Mouse (Mus musculus) T-helper 2 cell (primary cell): ENCODE measurements around the gene Tubgcp3.
"Not testable (repeated sequence)": the region's sequence is repeated elsewhere in the genome, so short reads cannot be mapped to it uniquely, and the experiment has no call there.

Experiments used
- in situ Hi-C: fragments of 300-600 bp; cut with MboI, MseI; formaldehyde crosslinking; loops from one replicate; pipeline ENCODE4 v1.15.1; 2025; ENCODE audit warnings: high pct_unique_total_duplicates

Gene Tubgcp3

DNA sequence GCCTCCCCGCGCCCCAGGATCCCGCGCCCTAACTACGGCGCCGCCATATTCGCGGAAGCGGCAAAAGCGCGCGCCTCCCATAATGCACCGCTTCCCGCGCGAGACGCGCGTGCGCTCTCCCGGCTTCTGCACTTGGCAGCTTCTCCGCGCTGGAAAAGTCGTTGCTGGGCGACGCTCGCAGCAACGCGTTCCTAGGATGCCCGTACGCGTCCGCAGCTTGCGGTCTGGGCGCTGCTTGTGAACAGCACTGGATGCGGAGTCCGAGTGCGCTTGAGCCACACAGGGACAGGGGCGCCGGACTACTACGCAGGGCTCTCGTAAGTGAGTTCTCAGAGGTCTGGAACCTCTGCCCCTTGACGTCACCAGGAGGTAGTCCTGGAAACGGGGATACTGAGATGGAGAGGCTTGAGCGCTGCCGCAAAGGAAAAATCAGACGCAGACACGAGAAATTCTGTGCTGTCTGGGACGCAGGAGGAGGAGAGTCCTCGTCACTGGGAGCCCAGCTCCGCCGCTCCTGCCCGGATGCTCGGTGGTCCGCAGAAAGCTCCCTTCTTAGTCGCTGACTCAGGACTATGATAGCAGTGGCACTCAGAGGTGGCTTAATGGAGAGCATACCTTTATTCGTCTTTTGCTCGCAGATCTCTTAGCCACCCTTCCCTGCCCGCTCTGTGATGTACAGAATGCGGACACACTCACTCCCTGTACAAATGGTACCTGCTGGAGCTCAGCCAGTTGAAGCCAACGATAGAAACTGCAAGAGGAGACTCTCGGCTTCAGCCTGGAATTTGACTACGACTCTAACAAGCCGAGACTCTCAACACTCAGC lies at the start of gene Tubgcp3:
Tubgcp3 (minus strand) TSS at position 193 of the 826 bp plus-strand sequence.
- in situ Hi-C loops, result loop anchor here (5.0 kb wide), 1 partner anchor 665 kb away; the partner anchor contains the start of gene Tfdp1

DNA sequence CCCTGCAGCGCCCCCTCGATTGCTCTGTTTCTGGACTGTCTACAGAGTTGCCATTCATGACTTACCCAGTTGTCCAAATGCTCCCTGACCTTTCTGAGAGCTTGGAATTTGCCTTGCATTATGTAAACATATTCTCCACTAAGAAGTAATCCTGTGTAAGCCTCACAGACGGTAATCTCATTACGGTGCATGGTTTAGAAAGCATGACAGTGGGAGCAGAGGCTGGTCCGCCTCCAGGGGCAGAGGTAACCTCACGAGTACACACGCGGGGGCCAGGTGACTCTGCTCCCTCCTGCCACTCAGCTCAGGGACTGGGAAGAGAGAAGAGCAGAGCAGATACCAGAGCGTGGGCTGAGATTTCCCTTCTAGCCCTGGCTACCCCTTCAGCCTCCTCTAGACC lies 47.0 kb upstream of the Tubgcp3 start:
- in situ Hi-C loops, result no loop called here

DNA sequence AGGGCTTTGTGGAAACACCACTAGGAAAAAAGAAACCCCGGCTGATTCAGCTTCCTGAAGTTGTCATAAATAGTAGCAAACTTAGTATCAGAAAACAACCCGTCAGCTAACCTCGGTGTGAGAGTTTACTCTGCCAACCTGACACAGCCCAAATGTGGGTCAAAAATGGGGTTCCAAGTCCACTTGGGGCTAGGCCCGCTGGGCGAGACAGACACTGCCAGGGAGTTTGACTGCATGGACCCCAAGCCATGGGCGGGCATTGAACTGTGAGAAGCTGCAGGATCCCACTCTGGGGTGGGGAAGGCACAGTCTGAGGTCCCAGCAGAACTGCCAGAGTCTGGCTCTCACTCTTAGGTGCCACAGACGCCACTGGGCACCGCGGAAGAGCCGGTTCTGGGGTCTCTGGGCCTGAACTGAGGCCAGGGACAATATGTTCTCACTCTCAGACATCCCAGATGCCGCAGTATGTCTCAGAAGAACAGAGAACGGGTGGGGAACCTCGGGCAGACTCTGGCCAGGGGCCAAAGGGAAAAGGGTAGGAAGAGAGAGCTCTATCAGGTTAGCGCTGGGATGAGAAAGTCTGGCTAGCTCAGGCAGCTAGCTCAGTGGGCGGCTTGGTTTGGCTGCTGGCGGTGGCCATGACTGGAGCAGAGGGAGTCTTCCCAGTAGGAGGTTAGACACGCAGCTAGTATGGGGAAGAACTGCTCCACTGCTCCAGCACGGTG lies 44.0 kb upstream of the Tubgcp3 start:
- in situ Hi-C loops, result no loop called here

DNA sequence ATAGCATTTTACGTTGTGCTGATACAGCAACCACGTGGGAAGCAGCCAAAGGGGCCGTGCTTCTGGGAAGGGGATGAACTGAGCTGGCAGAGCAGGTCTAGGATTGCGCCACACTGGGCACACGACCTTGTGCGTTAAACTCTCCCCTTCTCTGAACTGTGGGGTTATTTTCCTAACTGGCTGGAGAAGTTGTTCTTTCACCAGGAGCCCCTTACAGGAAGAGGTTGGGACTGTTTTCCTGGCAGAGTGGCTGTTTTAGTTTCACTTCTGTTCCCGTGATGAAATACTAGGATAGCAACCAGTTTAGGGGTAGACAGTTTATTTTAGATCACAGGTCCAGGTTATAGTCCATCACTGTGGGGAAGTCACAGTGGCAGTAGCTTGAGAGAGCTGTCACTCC lies 39.6 kb upstream of the Tubgcp3 start:
- in situ Hi-C loops, result no loop called here

DNA sequence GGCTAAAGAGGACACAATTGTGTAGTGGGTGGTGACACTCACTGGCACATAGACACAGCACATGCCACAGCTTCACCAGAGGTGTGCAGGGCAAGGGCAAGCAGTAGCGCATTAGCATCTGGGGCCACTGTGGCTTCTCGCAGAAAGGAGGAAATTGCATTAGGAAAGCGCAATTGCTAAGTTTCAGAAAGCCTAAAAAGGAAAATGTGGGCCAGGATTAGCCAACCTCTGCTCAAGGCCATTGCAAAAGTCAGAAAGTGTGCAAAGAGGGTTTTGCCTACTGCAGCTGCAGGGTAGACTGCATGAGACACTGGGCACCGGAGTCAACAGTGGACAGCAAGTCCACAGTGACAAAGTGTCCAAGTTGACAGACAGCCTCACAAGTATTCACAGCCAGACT lies 31.5 kb upstream of the Tubgcp3 start:
- in situ Hi-C loops, result no loop called here

DNA sequence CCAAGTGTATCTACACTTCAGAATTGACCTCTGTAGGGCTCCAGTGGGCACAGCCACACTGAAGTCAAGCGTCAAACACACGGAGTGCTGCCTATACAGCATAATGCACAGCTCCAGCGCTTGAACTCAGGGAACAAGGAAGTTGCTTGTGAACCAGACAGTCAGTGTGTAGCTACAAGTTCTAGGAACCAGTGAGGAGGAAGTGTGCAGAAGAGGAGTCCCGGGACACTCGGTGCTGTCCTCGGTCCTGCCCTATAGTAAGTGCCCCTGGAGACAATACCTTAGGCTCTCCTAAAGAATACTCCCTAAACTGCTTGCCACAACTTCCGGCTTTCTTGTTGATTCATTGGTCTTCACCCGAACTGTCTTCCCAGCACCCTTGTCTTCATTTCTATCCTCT lies 30.2 kb upstream of the Tubgcp3 start:
- in situ Hi-C loops, result no loop called here

DNA sequence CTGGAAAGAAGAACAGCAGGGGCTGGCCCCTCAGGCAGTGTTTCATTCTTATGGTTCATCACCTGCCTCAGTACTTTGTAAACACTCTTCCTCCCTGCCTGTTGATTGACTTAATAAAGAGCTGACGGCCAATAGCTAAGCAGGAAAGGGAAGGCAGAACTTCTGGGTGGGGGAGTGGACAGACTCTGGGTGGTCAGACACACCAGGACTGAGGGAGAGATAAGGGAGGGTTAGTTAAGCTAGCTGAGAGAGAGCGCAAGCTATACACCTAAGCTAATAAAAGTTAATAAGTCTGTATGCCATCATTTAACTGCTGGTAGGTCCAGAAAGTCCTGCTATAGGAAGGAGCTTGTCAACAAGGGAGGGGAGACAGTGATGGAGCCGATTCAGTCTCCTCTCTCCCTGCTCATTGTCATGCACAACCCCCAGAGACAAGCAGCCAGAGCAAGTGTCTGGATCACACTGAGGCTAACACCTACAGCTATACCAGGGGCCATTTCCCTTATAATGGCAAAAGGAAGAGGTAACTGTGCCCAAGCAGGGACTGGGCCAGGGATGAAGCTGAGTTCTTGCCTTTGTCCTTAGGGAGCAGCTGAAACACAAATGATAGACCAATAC lies 26.7 kb upstream of the Tubgcp3 start:
- in situ Hi-C loops, result loop anchor here (25.0 kb wide), 1 partner anchor 736 kb away; no protein-coding TSS in a partner anchor

DNA sequence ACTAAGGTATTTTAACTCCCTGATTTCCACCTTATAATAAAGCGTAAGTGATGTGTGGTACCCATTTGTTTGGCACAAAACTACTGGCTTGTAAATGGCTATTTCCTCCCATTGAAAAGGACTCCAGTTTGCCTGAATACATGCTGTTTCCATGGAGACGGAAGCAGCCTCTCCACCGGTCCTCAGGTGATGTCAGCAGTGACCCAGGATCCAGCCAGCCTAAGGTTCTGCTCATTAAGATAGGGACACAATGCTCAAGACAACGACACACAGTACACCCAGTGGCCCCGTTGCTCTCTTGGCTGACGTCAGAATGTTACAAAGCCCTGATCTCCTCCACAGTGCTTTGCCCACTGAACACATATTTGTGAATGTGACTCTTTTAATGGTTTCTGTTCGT lies 16.8 kb upstream of the Tubgcp3 start:
- in situ Hi-C loops, result loop anchor here (25.0 kb wide), 1 partner anchor 727 kb away; no protein-coding TSS in a partner anchor

DNA sequence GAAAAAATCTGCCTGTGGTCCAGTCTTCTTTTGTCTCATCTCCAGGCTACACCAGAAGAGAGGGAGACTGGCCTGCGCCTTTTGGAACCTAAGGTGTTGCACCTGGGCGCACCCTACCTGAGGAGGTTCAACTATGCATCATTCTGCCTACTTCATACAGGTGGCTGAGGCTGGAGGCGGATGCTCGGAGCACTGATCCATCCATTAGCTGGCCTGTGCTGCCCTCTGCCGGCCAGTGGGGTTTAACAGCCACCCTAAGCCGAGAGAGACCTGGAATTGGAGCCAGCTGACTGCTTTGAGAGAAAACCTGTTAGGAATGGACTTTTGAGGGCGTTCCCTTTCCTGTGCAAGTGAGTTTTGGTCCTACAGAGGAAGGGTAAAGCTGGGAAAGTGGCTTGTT lies 5.5 kb upstream of the Tubgcp3 start:
- in situ Hi-C loops, result loop anchor here (5.0 to 25.0 kb wide), 2 partner anchors 290 to 715 kb away; no protein-coding TSS in a partner anchor

DNA sequence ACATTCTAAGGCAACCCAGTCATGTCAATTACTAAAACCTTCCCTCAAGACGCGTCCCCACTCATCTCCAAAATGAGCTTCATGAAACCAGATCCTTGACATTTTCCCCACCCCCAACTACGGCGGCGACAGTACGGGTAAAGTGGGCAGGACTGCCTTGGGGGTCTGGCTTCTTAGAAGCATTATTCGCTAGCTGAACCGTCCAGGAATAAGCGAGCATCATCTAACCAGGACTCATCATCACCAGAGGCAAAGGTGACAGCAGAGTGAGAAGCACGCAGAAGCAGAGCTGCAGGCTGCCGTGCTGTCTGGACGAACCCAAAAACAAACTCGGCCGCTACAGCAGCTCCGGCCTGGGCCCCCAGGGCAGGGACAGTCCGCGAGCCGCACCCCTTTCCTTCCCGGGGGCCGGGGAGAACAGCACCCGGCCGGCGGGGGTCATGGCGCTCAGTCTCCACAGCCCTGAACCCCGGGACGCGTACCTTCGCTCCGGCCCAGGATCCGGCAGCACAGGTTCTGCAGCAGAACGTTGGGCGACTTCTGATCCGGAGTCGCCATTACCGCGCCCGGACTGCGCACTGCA lies 484 bp downstream of the Tubgcp3 start:
- in situ Hi-C loops, result loop anchor here (5.0 kb wide), 1 partner anchor 666 kb away; the partner anchor contains the start of gene Tfdp1

DNA sequence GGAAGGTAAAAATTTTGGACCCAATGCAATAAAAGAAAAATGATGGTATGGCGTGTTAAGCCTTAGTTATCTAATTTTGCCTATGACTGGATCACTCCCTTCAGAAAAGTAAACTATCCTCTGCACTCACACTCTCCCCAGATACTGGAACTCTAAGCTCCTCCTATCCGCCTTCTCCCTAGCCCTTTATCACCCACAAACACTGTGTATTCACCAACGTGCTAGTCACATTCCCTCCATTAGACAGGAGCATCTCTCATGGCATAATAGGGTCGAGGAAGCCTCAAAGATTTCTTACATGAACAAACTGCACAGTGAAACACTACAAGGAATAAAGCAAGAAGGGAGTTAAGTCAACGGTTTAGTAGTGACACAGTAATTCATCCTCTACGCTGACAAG lies 1.1 kb downstream of the Tubgcp3 start:
- in situ Hi-C loops, result loop anchor here (5.0 kb wide), 1 partner anchor 666 kb away; the partner anchor contains the start of gene Tfdp1

DNA sequence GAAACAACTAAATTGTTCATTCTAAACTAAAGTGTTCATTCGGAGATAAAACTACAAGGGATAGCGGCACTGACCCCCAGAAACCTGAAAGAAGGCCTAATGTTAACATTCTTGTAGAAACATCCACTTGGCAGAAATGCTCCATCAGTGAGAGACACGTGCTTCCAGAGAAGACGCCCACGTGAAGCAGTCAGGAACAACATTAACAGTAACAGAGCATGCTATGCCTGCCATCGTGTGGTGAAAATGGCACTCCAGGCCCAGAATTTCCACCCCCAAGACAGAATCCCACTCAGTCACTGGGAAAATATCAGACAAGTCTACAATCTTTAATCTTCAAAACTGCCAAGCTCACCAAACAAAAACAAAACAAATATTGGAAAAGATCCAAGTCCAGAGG lies 3.2 kb downstream of the Tubgcp3 start:
- in situ Hi-C loops, result no loop called here

DNA sequence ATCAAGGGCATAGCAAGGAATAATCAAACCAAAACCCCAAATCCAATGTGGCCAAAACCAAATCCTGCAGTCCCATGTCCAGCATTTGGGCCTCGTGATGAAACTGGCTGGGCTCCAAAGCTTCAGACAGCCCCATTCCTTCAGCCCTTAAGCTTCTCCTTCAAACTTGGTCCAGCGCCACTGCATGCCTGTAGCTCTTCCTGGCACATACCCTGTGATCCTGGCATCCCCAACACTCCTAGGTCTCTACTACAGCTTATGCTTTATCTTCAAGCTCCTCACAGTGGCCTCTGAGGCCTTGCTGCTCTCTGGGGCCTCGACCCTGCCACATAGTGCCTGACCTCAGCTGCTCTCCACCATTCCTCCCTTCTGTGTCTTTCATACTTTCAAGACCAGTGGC lies 5.5 kb downstream of the Tubgcp3 start:
- in situ Hi-C loops, result not testable (repeated sequence)

DNA sequence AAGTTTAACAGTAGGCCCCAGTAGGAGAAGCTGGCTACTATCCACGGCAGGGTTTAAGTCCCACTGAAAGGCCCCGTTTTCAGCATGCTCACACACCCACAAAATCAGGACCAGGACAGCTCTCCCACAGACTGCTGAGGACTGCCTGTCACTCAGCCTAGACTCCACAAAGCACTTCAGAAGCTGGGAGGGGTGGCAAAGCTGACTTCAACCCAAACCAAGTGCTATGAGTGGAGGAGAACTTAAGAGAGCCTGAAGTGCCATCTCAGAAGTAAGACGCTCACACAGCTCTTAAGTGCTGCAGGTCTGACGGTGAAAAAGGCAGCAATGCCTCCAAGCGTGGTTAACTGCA lies 9.0 kb downstream of the Tubgcp3 start:
- in situ Hi-C loops, result loop anchor here (5.0 kb wide), 1 partner anchor 104 kb away; no protein-coding TSS in a partner anchor

DNA sequence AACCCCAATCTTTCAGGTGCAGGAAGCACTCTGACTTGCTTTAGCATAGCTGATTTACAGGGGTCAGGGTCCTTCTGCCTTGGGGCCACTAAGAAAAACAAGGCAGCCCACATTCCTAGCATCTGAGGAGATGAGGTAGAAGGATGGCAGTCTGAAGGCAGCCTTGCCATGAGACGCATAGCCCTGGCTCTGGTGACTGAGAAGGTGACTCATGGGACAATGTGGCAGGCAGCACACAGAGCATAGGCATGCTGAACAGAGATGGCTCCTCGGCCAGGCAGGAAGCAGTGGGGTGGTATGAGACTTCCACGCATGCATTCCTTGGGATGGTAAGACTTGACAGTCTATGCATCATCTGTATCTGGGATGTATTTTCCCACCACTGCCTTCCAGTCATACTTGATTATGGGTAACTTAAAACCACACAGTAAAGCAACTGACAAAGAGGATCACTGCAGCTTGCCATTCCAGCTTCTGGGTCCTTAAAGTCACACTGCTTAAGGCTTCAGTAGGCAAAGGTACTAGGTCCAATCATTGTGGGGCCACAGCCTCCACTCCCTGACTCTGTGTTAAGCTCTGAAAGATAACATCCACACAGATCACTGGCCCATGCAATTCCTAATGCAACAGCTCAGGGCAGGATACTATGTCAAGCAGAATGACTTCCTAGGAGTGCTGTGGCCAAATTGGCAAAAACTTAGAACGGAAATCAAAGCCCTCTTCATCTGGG lies 9.5 kb downstream of the Tubgcp3 start:
- in situ Hi-C loops, result loop anchor here (5.0 kb wide), 1 partner anchor 105 kb away; no protein-coding TSS in a partner anchor

DNA sequence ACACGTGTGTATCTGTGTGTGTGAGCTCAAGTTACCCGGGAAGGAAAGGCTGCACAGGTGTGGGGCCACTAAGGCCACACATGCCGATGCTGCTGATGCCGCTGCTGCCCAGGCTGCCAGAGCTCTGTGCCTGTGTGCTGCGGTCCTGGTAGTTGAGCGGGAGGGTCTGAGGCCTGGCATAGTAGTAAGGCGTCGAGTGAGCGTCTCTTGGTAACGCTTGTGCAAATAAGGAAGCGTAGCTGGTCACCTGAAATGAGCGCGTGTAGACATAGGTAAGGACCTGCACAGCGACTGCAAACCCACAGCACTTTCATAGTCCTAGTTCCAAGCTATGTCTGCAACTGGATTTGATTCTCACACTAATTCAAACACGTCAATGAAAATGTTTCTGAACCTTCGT lies 14.6 kb downstream of the Tubgcp3 start:
- in situ Hi-C loops, result no loop called here

DNA sequence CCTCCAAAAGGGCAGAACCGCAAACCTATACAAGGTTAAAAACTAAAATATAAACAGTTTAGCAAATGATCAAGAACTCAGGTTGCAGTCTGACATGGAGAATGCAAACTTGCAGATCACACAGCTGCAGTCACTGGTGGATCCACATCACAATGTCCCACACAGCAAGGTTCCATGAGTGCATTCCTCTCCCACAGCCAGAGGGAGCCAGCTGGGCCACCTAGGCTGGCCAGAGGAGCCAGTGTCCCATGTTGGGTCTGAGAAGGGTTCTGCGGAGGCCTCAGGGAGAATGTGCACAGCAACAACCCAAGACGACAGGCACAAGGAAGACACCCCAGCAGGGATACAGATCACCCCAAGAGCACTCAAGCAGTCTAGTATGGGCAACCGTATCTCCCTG lies 20.8 kb downstream of the Tubgcp3 start:
- in situ Hi-C loops, result no loop called here

DNA sequence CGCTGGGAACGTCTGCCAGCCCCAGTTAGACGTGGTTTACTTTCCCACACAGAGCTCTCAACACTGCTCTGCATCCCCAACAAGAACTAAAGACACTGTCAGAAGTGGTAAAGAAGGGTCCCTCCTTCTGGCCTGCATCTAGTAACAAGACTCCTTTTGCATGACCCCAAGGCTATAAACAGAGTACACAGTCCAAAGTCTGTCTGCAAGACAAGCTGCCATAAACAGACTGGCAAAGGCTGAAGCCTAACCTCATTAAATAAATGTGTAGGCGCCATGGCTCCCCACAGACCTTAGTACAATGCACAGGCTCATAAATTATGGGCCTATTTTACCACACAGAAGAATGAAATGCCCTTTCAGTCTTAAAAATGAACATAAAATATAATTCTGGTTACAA lies 21.6 kb downstream of the Tubgcp3 start:
- in situ Hi-C loops, result no loop called here

DNA sequence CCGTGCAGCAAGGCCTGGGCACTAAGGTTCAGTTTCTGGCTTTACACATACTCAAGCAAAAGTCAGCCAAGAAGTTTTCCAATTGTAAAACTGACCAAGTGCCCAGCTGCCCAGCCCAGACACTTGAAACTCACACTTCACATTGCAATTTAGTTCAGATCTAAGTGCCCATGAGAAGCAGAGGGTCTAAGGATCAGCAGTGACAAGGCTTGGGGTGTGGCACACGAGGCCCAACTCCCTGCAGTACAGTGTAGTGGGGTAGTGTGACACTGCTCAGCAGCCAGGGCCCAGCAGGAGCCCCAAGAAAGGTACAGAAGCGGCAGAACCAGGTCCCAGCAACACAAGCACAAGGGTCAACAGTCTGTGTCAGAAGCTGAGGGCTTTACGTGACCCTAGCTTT lies 23.1 kb downstream of the Tubgcp3 start:
- in situ Hi-C loops, result no loop called here

DNA sequence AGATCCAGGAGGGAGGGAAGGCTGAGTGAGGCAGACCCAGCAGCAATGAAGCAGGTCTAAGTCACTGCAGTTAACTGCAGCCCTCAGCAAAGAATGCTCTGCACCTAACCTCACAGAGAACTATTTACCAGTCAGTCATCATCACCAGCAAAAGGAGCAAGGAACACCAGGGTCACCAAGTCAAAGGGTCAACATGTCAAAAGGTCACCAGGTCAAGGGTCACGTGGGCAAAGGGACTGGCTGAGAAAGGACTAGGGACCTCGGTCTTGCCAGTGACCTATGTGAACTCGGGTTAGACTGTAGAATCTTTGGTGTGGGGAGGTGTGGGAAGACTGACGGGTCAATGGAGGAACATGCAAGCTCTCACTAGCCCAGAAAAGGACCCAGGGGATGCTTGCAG lies 25.5 kb downstream of the Tubgcp3 start:
- in situ Hi-C loops, result no loop called here

DNA sequence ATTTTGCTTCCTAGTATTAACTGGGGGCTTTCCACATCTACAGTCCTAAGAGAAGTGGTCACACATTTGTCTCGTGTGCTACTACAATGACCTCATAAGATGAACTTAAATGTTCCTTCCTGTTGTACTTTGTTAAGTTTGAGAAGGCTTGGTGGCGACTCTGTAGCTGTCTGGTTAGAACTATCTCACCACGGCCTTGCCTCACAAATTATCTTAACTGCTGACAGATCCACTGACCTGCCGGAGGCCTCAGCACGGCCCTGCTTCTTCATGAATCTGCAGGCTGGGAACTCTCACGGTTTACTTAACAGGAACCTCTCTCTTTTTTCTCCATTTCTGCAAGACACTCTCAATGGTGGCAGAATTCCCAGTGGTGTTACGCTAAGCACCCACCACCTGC lies 27.2 kb downstream of the Tubgcp3 start:
- in situ Hi-C loops, result no loop called here
